17 mouse cellular contexts compared by ENCODE assay signal in genomic region chr2:18403679-18404078, GRCm38 (mm10).
"Had no signal": no experiment of that assay in that cellular context is flagged by ENCODE, and none has a peak within 500 bp of the region (broad histone marks: within the 10 kb centered on the region; RNA-seq: fewer than 3 reads in every experiment).

No protein-coding gene starts in this region.

- H3K4me2 ChIP-seq: neural tube, embryonic 12.5 days; neural tube, embryonic 13.5 days; neural tube, embryonic 15.5 days; stomach, embryonic 15.5 days had no signal

- H3K9me3 ChIP-seq: neural tube, embryonic 12.5 days; neural tube, embryonic 13.5 days; neural tube, embryonic 15.5 days; stomach, embryonic 15.5 days had no signal

- H3K27me3 ChIP-seq: neural tube, embryonic 12.5 days; neural tube, embryonic 13.5 days; neural tube, embryonic 15.5 days; stomach, embryonic 15.5 days had no signal

- H3K4me1 ChIP-seq: neural tube, embryonic 12.5 days; neural tube, embryonic 13.5 days; neural tube, embryonic 15.5 days; stomach, embryonic 15.5 days had no signal

- H3K36me3 ChIP-seq: neural tube, embryonic 12.5 days; neural tube, embryonic 13.5 days; neural tube, embryonic 15.5 days; stomach, embryonic 15.5 days had no signal

- H3K27ac ChIP-seq: neural tube, embryonic 12.5 days; neural tube, embryonic 13.5 days; neural tube, embryonic 15.5 days; stomach, embryonic 15.5 days; stomach, postnatal 0 days had no signal

- H3K4me3 ChIP-seq: neural tube, embryonic 12.5 days; neural tube, embryonic 13.5 days; neural tube, embryonic 15.5 days; stomach, embryonic 15.5 days had no signal

- H3K9ac ChIP-seq: neural tube, embryonic 12.5 days; neural tube, embryonic 13.5 days; neural tube, embryonic 15.5 days; stomach, embryonic 15.5 days had no signal

- DNase-seq: retina, postnatal 1 day; right cerebral cortex, adult 18-20 months; right cerebral cortex, postnatal 14 days; right cerebral cortex, postnatal 25 days; right cerebral cortex, postnatal 4 days; spleen, adult 18-20 months; thymus, adult 18-20 months; thymus, adult 2 months; thymus, postnatal 14 days; thymus, postnatal 25 days; thymus, postnatal 36 days; thymus, postnatal 4 days had no signal
